ENCODE assay signal across 8 mouse cellular contexts in the genomic region with DNA sequence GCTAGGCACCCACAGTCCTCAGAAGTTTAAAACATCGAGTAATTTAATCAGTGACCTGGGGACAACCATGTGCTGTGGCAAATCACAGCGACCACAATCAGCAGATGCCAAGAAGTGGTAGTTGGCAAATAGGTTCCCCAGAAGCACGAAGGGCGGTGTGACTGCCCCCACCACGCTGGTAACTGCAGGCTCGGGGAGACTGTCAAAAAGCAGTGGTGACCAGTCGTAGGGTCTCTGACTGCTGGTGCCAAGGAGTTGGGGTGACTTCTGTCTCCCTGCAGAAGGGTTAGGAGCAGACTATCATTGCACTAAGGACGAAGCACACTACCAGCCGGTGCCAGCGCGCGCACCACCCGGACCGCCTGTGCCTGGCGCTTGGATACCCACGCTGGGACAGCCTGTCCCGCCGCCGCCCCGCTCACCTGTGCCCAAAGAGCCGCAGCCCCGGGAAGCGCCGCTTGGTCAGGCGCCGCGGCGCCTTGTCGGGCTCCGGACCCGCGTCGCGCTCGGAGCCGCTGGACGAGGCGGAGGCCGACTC. TPM values are rescaled to one million over a fixed set of nuclear protein-coding genes. Genes with fewer than 3 reads are reported as not detected.
A peak's percentile ranks its signal among the peaks of the same experiment; 100 is the strongest.
DNase-seq lines count a peak whose midpoint lies in the region; ATAC-seq lines count a peak whose summit lies in the region.

No protein-coding gene starts in this region.

- ATAC-seq in megakaryocyte, adult 5-6 weeks (ENCODE audit: poor library complexity, severe bottlenecking), result no peak
- peak; percentile 9 for ATAC-seq in heart, embryonic 15.5 days (replicated peaks; ENCODE audit: insufficient number of reproducible peaks, insufficient read depth, low FRiP score, low read depth)
- peak; percentile 25; the same call in 1 of the 2 replicates for ATAC-seq in limb, embryonic 15.5 days (ENCODE audit: insufficient number of reproducible peaks, low FRiP score, low TSS enrichment, low read depth)
- ATAC-seq in stomach, embryonic 14.5 days (ENCODE audit: insufficient number of reproducible peaks, insufficient read depth, low FRiP score, low read depth), result peak; percentile 3; the same call in 1 of the 2 replicates

- peak overlapping the region; percentile 92 for H3K4me3 ChIP-seq in megakaryocyte, embryonic 14.5 days (replicated peaks)
- peak overlapping the region; percentile 93 for H3K4me3 ChIP-seq in heart, embryonic 15.5 days
- H3K4me3 ChIP-seq in limb, embryonic 15.5 days, result peak overlapping the region; percentile 92
- peak overlapping the region; percentile 94 for H3K4me3 ChIP-seq in stomach, embryonic 14.5 days (ENCODE audit: low read depth, low read length)

- peak overlapping the region; percentile 90 for H3K4me2 ChIP-seq in heart, embryonic 15.5 days
- H3K4me2 ChIP-seq in limb, embryonic 15.5 days, result peak overlapping the region; percentile 87
- peak overlapping the region; percentile 97 for H3K4me2 ChIP-seq in stomach, embryonic 14.5 days (replicated peaks; ENCODE audit: low read depth, low read length)

- WGBS in heart, embryonic 15.5 days, result under 1% methylated on average over 39 of the region's 39 CpGs
- WGBS in limb, embryonic 15.5 days, result under 1% methylated on average over 33 of the region's 39 CpGs
- under 1% methylated on average over 39 of the region's 39 CpGs for WGBS in stomach, embryonic 14.5 days

- peaks cover 93% of the 10 kb centered on the region for H3K4me1 ChIP-seq in megakaryocyte, embryonic 14.5 days
- H3K4me1 ChIP-seq in heart, embryonic 15.5 days (replicated peaks), result peaks cover 57% of the 10 kb centered on the region
- H3K4me1 ChIP-seq in limb, embryonic 15.5 days, result peaks cover 50% of the 10 kb centered on the region
- H3K4me1 ChIP-seq in stomach, embryonic 14.5 days (ENCODE audit: control insufficient read depth, insufficient read depth, low read length), result peaks cover 37% of the 10 kb centered on the region

- H3K27ac ChIP-seq in heart, embryonic 15.5 days, result peak overlapping the region; percentile 87
- peak overlapping the region; percentile 80 for H3K27ac ChIP-seq in limb, embryonic 15.5 days
- peak overlapping the region; percentile 79 for H3K27ac ChIP-seq in stomach, embryonic 14.5 days (ENCODE audit: low read length)

- peaks cover 37% of the 10 kb centered on the region for H3K36me3 ChIP-seq in megakaryocyte, embryonic 14.5 days (replicated peaks; ENCODE audit: low read length)
- H3K36me3 ChIP-seq in heart, embryonic 15.5 days, result no peaks in the 10 kb centered on the region
- no peaks in the 10 kb centered on the region for H3K36me3 ChIP-seq in limb, embryonic 15.5 days
- no peaks in the 10 kb centered on the region for H3K36me3 ChIP-seq in stomach, embryonic 14.5 days (ENCODE audit: control insufficient read depth, insufficient read depth, low read length)

- DNase-seq in cerebellum, adult 18-20 months, result peak; percentile 51 to 72
- no peak for DNase-seq in right cerebral cortex, postnatal 10 days (ENCODE audit: low spot score in 2 of 2)
- no peak for DNase-seq in right cerebral cortex, postnatal 36 days (ENCODE audit: low spot score in 2 of 2)

- no peaks in the 10 kb centered on the region for H3K9me3 ChIP-seq in megakaryocyte, embryonic 14.5 days
- H3K9me3 ChIP-seq in heart, embryonic 15.5 days (replicated peaks), result no peaks in the 10 kb centered on the region
- no peaks in the 10 kb centered on the region for H3K9me3 ChIP-seq in limb, embryonic 15.5 days
- no peaks in the 10 kb centered on the region for H3K9me3 ChIP-seq in stomach, embryonic 14.5 days (ENCODE audit: control insufficient read depth, low read depth, low read length)

- peak overlapping the region; percentile 96 for H3K9ac ChIP-seq in heart, embryonic 15.5 days
- H3K9ac ChIP-seq in limb, embryonic 15.5 days, result peak overlapping the region; percentile 88
- H3K9ac ChIP-seq in stomach, embryonic 14.5 days (replicated peaks; ENCODE audit: low read depth, low read length), result peak overlapping the region; percentile 81

- H3K27me3 ChIP-seq in megakaryocyte, embryonic 14.5 days (replicated peaks), result no peaks in the 10 kb centered on the region
- no peaks in the 10 kb centered on the region for H3K27me3 ChIP-seq in heart, embryonic 15.5 days
- no peaks in the 10 kb centered on the region for H3K27me3 ChIP-seq in limb, embryonic 15.5 days
- H3K27me3 ChIP-seq in stomach, embryonic 14.5 days (ENCODE audit: control insufficient read depth, insufficient read depth, low read length), result no peaks in the 10 kb centered on the region

RNA-seq across cellular contexts. Expression of a gene that starts 12.7 kb away (rescaled TPM):
- 303 and 682 TPM in 2 replicates for polyA plus RNA-seq in megakaryocyte, embryonic 14.5 days (2012; ENCODE audit: insufficient read depth, low replicate concordance)
- total RNA-seq in megakaryocyte, adult 5-6 weeks (2015), result 94.1 and 114 TPM in 2 replicates
- total RNA-seq in megakaryocyte, adult 5-6 weeks (2017), result 66.4 and 80.4 TPM in 2 replicates
- 26.6 and 48.2 TPM in 2 replicates for polyA plus RNA-seq in heart, embryonic 15.5 days (2015; fragmentation: Nextera tagmentation; extraction: Ambion mirVana)
- polyA plus RNA-seq in limb, embryonic 15.5 days (2015; fragmentation: Nextera tagmentation; extraction: Ambion mirVana), result 30.9 and 35.9 TPM in 2 replicates
- polyA plus RNA-seq in stomach, embryonic 14.5 days (2014; fragmentation: Nextera tagmentation; extraction: Ambion mirVana), result 45.4 and 47.9 TPM in 2 replicates

RNA-seq across cellular contexts. Expression of a gene that starts 17.4 kb away (rescaled TPM):
- polyA plus RNA-seq in megakaryocyte, embryonic 14.5 days (2012; ENCODE audit: insufficient read depth, low replicate concordance), result not detected in 2 replicates
- total RNA-seq in megakaryocyte, adult 5-6 weeks (2015), result not detected in 2 replicates
- 0.69 TPM in 1 of 2 replicates, not detected in the other for total RNA-seq in megakaryocyte, adult 5-6 weeks (2017)
- polyA plus RNA-seq in heart, embryonic 15.5 days (2015; fragmentation: Nextera tagmentation; extraction: Ambion mirVana), result 1.7 and 2.2 TPM in 2 replicates
- 0.45 TPM in 2 replicates for polyA plus RNA-seq in limb, embryonic 15.5 days (2015; fragmentation: Nextera tagmentation; extraction: Ambion mirVana)
- polyA plus RNA-seq in stomach, embryonic 14.5 days (2014; fragmentation: Nextera tagmentation; extraction: Ambion mirVana), result 1.2 and 1.4 TPM in 2 replicates

RNA-seq across cellular contexts. Expression of a gene that starts 30.8 kb away (rescaled TPM):
- polyA plus RNA-seq in megakaryocyte, embryonic 14.5 days (2012; ENCODE audit: insufficient read depth, low replicate concordance), result 45.5 and 59.2 TPM in 2 replicates
- 1.3 and 2.2 TPM in 2 replicates for total RNA-seq in megakaryocyte, adult 5-6 weeks (2015)
- not detected in 2 replicates for total RNA-seq in megakaryocyte, adult 5-6 weeks (2017)
- polyA plus RNA-seq in heart, embryonic 15.5 days (2015; fragmentation: Nextera tagmentation; extraction: Ambion mirVana), result 293 and 372 TPM in 2 replicates
- polyA plus RNA-seq in limb, embryonic 15.5 days (2015; fragmentation: Nextera tagmentation; extraction: Ambion mirVana), result 899 and 1,046 TPM in 2 replicates
- polyA plus RNA-seq in stomach, embryonic 14.5 days (2014; fragmentation: Nextera tagmentation; extraction: Ambion mirVana), result 1,102 and 1,256 TPM in 2 replicates

RNA-seq across cellular contexts. Expression of a gene that starts 35.9 kb away (rescaled TPM):
- polyA plus RNA-seq in megakaryocyte, embryonic 14.5 days (2012; ENCODE audit: insufficient read depth, low replicate concordance), result 0.92 and 2.8 TPM in 2 replicates
- not detected in 2 replicates for total RNA-seq in megakaryocyte, adult 5-6 weeks (2015)
- total RNA-seq in megakaryocyte, adult 5-6 weeks (2017), result not detected in 2 replicates
- polyA plus RNA-seq in heart, embryonic 15.5 days (2015; fragmentation: Nextera tagmentation; extraction: Ambion mirVana), result not detected in 2 replicates
- 0.20 and 0.29 TPM in 2 replicates for polyA plus RNA-seq in limb, embryonic 15.5 days (2015; fragmentation: Nextera tagmentation; extraction: Ambion mirVana)
- 0.17 TPM in 1 of 2 replicates, not detected in the other for polyA plus RNA-seq in stomach, embryonic 14.5 days (2014; fragmentation: Nextera tagmentation; extraction: Ambion mirVana)

Comparison
In these comparisons a context has a peak if more than half of its experiments do, and no peak if none do; other contexts are left out.
1. DNase-seq: peak in cerebellum, adult 18-20 months (2 of 2); none in right cerebral cortex, postnatal 10 days (0 of 2) and right cerebral cortex, postnatal 36 days (0 of 2).
2. Peak in every context shown above with its lines, with median percentiles within 50 percentile points of each other: H3K4me3 ChIP-seq, H3K27ac ChIP-seq, H3K4me2 ChIP-seq and H3K9ac ChIP-seq.